Mouse (Mus musculus) cerebellum, adult 2 months (tissue): ENCODE data around the gene Ube4b. TPM values are rescaled to one million over a fixed set of nuclear protein-coding genes. Genes with fewer than 3 reads are reported as not detected.
"Not testable (repeated sequence)": the region's sequence is repeated elsewhere in the genome, so short reads cannot be mapped to it uniquely, and the experiment has no call there.

Experiments used
- DNase-seq, 2 experiments: peaks; one replicate each; pipeline ENCODE4 v3.0.0; 2021
- H3K27ac ChIP-seq: fragments of 200-500 bp; 2 replicates; pipeline ENCODE4 v1.5.1; 2012; ENCODE audit warnings: low read length, control low read depth, inconsistent platforms; ENCODE audit not compliant: insufficient read depth
- H3K27me3 ChIP-seq: fragments of 200-500 bp; 2 replicates; pipeline ENCODE4 v1.6.1; 2012; ENCODE audit warnings: inconsistent platforms, mild to moderate bottlenecking, low read length, moderate library complexity; ENCODE audit not compliant: control insufficient read depth, insufficient read depth
- H3K4me1 ChIP-seq: fragments of 200-500 bp; 2 replicates; pipeline ENCODE4 v1.6.1; 2011; ENCODE audit warnings: low read length; ENCODE audit not compliant: control insufficient read depth, insufficient read depth
- H3K4me3 ChIP-seq: fragments of 200-500 bp; replicated peaks from 2 replicates; pipeline ENCODE3; 2011; ENCODE audit warnings: mild to moderate bottlenecking, low read depth, low read length, control low read depth; ENCODE audit not compliant: insufficient read depth
- CTCF ChIP-seq: fragments of 200-500 bp; IDR thresholded peaks from 2 replicates; pipeline ENCODE4 v1.5.1; 2011; ENCODE audit warnings: low read depth, mild to moderate bottlenecking, control low read depth, low read length, moderate library complexity, borderline replicate concordance; ENCODE audit not compliant: insufficient read depth
- POLR2A ChIP-seq: fragments of 200-500 bp; IDR thresholded peaks from 2 replicates; pipeline ENCODE4 v1.6.1; 2011; ENCODE audit warnings: low read length, control low read depth, borderline replicate concordance; ENCODE audit not compliant: insufficient read depth
- WGBS: fragments of 180-500 bp; shearing (Covaris S2); methylation state at CpG from one replicate; pipeline ENCODE4 v1.1.7; 2018; 5-methylcytosine and 5-hydroxymethylcytosine counted together
- polyA plus RNA-seq: library from polyadenylated mRNA; depleted of rRNA; stranded (reverse); fragments of >200 nt; gene quantifications from 2 replicates; pipeline ENCODE4 v1.2.3, GENCODE M21; 2012

Ube4b gene
- polyA plus RNA-seq, 1 experiment, result 132 TPM

GRCm38 (mm10) chr4:149459425-149459824, 32.9 kb upstream of the Ube4b start:
- 87% methylated on average over 1 of the region's 1 CpGs for WGBS

DNA sequence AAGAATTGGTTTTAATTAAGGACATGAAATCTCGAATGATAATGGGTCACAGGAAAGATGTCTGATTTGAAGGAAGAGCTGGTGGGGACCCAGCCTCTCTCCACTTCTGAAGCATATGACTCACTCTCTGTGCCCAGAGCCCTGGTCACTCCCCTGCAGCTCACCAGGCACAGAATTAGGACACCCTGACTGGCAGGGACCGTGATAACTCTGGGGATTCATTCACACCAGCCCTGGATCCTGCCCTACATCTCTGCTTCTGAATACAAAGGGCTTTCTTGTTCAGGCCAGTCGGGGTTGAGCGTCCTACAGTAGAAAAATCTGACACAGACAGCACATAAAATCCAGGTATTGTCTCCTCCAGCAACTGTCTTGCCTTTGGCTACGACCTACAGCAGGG, 32.0 kb upstream of the Ube4b start:
- TF ChIP-seq CTCF, result no peak
- no peak for TF ChIP-seq POLR2A
- WGBS, result 51% methylated on average over 5 of the region's 5 CpGs
- Histone ChIP-seq H3K27me3 (no peaks in the 10 kb centered on the region), H3K27ac (no peak overlapping the region), H3K4me1 (peaks cover 34% of the 10 kb centered on the region), H3K4me3 (no peak overlapping the region)
- peak in 1 of 2 experiments; percentile 22 for DNase-seq

More at GRCm38 (mm10) chr4:149459425-149459824, 32.9 kb upstream of the Ube4b start:
- no peak for DNase-seq
- Histone ChIP-seq H3K27ac (no peak overlapping the region), H3K4me1 (peaks cover 30% of the 10 kb centered on the region), H3K4me3 (no peak overlapping the region), H3K27me3 (no peaks in the 10 kb centered on the region)
- TF ChIP-seq CTCF (no peak), POLR2A (no peak)

GRCm38 (mm10) chr4:149457831-149458430, 31.4 kb upstream of the Ube4b start:
- peak in 1 of 2 experiments; percentile 39 for DNase-seq
- Histone ChIP-seq H3K27me3 (no peaks in the 10 kb centered on the region), H3K4me3 (no peak overlapping the region), H3K4me1 (peaks cover 31% of the 10 kb centered on the region), H3K27ac (no peak overlapping the region)
- no peak for TF ChIP-seq CTCF
- WGBS, result 52% methylated on average over 6 of the region's 6 CpGs

DNA sequence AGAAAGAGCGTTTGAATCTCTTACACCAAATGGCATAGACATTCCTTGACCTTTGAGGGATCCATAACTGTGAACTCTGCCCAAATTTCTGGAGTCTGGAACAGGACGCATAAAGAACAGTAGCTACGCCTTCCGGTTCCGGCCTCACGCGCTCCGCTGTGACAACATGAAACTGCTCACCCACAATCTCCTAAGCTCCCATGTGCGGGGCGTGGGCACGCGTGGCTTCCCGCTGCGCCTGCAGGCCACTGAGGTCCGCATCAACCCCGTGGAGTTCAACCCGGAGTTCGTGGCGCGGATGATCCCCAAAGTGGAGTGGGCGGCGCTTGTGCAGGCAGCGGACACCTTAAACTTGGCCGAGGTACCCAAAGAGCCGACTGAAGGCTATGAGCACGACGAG, 30.6 kb upstream of the Ube4b start:
- not testable (repeated sequence) for H3K27me3 ChIP-seq, H3K27ac ChIP-seq, H3K4me3 ChIP-seq, DNase-seq
- 89% methylated on average over 27 of the region's 27 CpGs for WGBS
- peaks cover 25% of the 10 kb centered on the region for H3K4me1 ChIP-seq

DNA sequence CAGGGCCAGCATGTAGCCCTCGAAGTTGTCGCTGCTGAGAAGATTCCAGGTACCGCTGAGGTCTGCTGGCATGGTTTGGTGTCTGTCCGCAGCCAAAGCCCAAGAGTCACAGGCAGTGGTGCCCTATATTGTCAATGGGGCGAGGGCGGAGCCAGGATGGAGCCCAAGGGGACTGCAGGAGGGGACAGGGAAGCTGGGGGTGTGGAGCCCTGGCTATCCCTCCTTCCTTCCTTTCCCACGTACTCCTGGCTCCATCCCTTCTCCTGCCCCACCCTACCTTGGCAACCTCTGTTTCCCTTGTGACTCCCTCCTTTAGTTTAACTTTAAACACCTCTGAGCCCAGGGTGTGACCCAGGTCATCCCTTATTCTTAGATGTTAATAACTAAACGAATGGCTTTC, 28.3 kb upstream of the Ube4b start, which contains the start of gene Rbp7:
Rbp7 (minus strand) TSS at position 100 of the 400 bp plus-strand sequence.
- Histone ChIP-seq H3K4me1 (peaks cover 9% of the 10 kb centered on the region; the same call in 1 of the 2 replicates), H3K27ac (no peak within 1 kb of the TSS), H3K4me3 (no peak within 1 kb of the TSS), H3K27me3 (no peaks in the 10 kb centered on the region)
- TF ChIP-seq CTCF, result no peak
- no peak for TF ChIP-seq POLR2A
- 46% methylated on average over 8 of the region's 8 CpGs for WGBS
- DNase-seq, result peak in 1 of 2 experiments; percentile 25

DNA sequence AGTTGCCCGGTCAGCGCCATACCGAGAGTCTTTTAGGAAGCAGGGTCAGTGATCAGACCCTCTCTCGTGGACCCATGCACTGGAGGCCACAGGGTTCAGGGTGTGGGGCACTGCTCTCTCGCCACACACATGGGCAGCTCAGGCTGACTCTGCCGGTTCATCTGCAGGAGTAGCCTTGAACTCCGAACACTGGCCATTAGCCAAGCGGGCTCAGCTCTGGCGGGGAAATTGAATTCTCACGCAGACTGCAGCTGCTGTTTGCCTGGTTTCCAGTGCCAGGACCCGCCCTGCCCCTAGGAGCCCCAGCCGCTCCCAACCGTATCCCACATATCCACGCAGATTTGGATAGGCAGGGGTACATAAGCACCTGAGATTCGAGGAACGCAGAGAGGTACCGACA, 27.7 kb upstream of the Ube4b start:
- peaks cover 9% of the 10 kb centered on the region; the same call in 1 of the 2 replicates for H3K4me1 ChIP-seq
- no peak for TF ChIP-seq CTCF
- H3K27me3 ChIP-seq, result no peaks in the 10 kb centered on the region
- H3K27ac ChIP-seq, result no peak overlapping the region
- WGBS, result 52% methylated on average over 17 of the region's 17 CpGs
- H3K4me3 ChIP-seq, result no peak overlapping the region
- DNase-seq, result peak in 1 of 2 experiments; percentile 23

GRCm38 (mm10) chr4:149453656-149454055, 27.1 kb upstream of the Ube4b start:
- H3K27ac ChIP-seq, result no peak overlapping the region
- WGBS, result 90% methylated on average over 4 of the region's 4 CpGs
- TF ChIP-seq CTCF (peak; percentile 41; the same call in 1 of the 2 replicates), POLR2A (no peak)
- H3K4me1 ChIP-seq, result peaks cover 9% of the 10 kb centered on the region; the same call in 1 of the 2 replicates
- no peaks in the 10 kb centered on the region for H3K27me3 ChIP-seq
- peak; percentile 27 to 34 for DNase-seq
- no peak overlapping the region for H3K4me3 ChIP-seq

DNA sequence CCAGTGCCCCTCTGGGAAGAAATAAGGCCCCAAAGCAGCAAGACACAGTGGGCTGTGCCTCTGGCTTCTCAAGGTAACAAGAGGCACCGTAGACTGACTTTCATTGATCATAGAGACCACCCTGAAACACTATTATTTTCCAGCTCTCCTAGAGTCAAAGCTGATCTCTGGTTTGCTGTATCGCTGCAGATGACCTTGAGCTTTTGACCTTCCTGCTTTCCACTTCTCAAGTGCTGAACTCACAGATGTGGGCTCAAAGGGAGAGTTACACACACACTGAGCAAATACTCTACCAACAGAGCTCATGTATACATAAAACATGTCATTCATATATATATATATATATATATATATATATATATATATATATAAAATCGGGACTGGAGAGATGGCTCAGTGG, 24.1 kb upstream of the Ube4b start:
- WGBS, result 89% methylated on average over 3 of the region's 3 CpGs
- Histone ChIP-seq H3K4me1 (peaks cover 11% of the 10 kb centered on the region), H3K27ac (no peak overlapping the region), H3K27me3 (no peaks in the 10 kb centered on the region), H3K4me3 (no peak overlapping the region)
- no peak for DNase-seq
- TF ChIP-seq CTCF (no peak), POLR2A (no peak)

DNA sequence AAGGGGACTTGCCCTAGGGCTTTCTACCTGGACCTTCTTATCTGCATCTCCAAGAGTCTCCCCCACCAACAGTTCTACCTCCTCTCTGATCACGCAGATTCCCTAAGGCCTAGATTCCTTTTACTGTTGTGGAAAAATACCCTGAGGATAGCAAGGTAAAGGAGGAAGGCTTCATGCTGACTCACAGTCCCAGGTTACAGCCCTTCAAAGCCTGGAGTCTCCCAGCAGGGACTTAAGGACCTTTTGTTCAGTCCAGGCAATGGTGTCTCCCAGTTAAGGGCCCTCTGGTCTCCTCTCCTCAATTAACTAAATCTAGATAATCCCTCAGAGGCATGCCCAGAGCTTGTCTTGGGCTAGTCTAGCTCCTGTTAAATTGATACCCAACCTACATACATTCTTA, 19.8 kb upstream of the Ube4b start:
- DNase-seq, result no peak
- no peak for TF ChIP-seq POLR2A
- TF ChIP-seq CTCF, result no peak
- peak overlapping the region; percentile 80 for H3K27ac ChIP-seq

More for the DNA sequence above, 19.8 kb upstream of the Ube4b start:
- 81% methylated on average over 1 of the region's 1 CpGs for WGBS
- Histone ChIP-seq H3K4me3 (no peak overlapping the region), H3K27me3 (no peaks in the 10 kb centered on the region), H3K4me1 (peaks cover 4% of the 10 kb centered on the region)
